Mouse (Mus musculus) neural tube, embryonic 15.5 days (tissue): ENCODE results near the gene Arl4c. TPM values are rescaled to one million over a fixed set of nuclear protein-coding genes. Genes with fewer than 3 reads are reported as not detected.

ENCODE experiments used
- ATAC-seq: fragments of 200-750 bp; cut with Nextera tagmentation; 2 replicates; pipeline ENCODE4 v1.8.0; 2017; ENCODE audit warnings: mild to moderate bottlenecking, moderate TSS enrichment, moderate library complexity; ENCODE audit not compliant: low FRiP score
- H3K27ac ChIP-seq: fragments of 300-500 bp; sonication (generic); replicated peaks from 2 replicates; pipeline ENCODE4 v1.5.1; 2015; ENCODE audit warnings: mild to moderate bottlenecking, inconsistent platforms
- H3K27me3 ChIP-seq: fragments of 300-500 bp; sonication (generic); replicated peaks from 2 replicates; pipeline ENCODE4 v1.6.1; 2015; ENCODE audit warnings: inconsistent platforms
- H3K36me3 ChIP-seq: fragments of 300-500 bp; sonication (generic); 2 replicates; pipeline ENCODE4 v1.6.1; 2015; ENCODE audit warnings: inconsistent platforms
- H3K4me1 ChIP-seq: fragments of 300-500 bp; sonication (generic); 2 replicates; pipeline ENCODE4 v1.6.1; 2015; ENCODE audit warnings: inconsistent platforms
- H3K4me2 ChIP-seq: fragments of 300-500 bp; sonication (generic); 2 replicates; pipeline ENCODE4 v1.6.1; 2015; ENCODE audit warnings: inconsistent platforms, mild to moderate bottlenecking, moderate library complexity
- H3K4me3 ChIP-seq: fragments of 300-500 bp; sonication (generic); replicated peaks from 2 replicates; pipeline ENCODE4 v1.5.1; 2015; ENCODE audit warnings: mild to moderate bottlenecking, inconsistent platforms
- H3K9ac ChIP-seq: fragments of 300-500 bp; sonication (generic); replicated peaks from 2 replicates; pipeline ENCODE4 v1.6.1; 2015; ENCODE audit warnings: mild to moderate bottlenecking, inconsistent platforms
- H3K9me3 ChIP-seq: fragments of 300-500 bp; sonication (generic); replicated peaks from 2 replicates; pipeline ENCODE4 v1.6.1; 2016; ENCODE audit warnings: inconsistent platforms
- WGBS: fragments of 180-500 bp; shearing (Covaris S2); methylation state at CpG from one replicate; pipeline ENCODE4 v1.1.7; 2015; ENCODE audit warnings: mixed read lengths; 5-methylcytosine and 5-hydroxymethylcytosine counted together
- polyA plus RNA-seq: library from polyadenylated mRNA; unstranded; fragments of >200 nt; fragmentation: Nextera tagmentation; extraction: Ambion mirVana; gene quantifications from 2 replicates; pipeline ENCODE4 v1.2.1, GENCODE M21; 2015

Gene Arl4c
- polyA plus RNA-seq, 1 experiment from 2014 or later: 43.5 TPM

DNA sequence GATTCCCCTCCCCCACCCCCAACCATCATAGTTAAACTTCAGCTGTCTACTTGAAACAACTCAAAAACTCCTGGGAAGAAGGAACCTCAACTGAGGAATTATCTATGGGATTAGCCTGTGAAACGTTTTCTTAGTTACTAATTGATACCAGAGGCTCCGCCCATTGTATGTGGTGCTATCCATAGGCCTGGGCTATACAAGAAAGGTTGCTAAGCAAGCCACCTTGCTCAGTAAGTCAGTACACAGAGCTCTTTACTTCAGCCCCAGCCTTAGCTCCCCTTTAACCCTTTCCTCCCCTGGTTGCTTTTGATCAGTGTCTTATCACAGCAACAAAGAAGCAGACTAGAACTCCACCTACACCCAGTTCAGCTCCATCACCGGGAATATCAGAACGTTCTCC, 31.2 kb downstream of the Arl4c start:
- Histone ChIP-seq H3K36me3 (no peaks in the 10 kb centered on the region), H3K4me2 (no peak overlapping the region), H3K27me3 (no peaks in the 10 kb centered on the region), H3K27ac (no peak overlapping the region), H3K4me3 (no peak overlapping the region), H3K9me3 (no peaks in the 10 kb centered on the region), H3K9ac (no peak overlapping the region), H3K4me1 (peaks cover 17% of the 10 kb centered on the region)
- WGBS: 65% methylated on average over 4 of the region's 4 CpGs
- no peak for ATAC-seq

DNA sequence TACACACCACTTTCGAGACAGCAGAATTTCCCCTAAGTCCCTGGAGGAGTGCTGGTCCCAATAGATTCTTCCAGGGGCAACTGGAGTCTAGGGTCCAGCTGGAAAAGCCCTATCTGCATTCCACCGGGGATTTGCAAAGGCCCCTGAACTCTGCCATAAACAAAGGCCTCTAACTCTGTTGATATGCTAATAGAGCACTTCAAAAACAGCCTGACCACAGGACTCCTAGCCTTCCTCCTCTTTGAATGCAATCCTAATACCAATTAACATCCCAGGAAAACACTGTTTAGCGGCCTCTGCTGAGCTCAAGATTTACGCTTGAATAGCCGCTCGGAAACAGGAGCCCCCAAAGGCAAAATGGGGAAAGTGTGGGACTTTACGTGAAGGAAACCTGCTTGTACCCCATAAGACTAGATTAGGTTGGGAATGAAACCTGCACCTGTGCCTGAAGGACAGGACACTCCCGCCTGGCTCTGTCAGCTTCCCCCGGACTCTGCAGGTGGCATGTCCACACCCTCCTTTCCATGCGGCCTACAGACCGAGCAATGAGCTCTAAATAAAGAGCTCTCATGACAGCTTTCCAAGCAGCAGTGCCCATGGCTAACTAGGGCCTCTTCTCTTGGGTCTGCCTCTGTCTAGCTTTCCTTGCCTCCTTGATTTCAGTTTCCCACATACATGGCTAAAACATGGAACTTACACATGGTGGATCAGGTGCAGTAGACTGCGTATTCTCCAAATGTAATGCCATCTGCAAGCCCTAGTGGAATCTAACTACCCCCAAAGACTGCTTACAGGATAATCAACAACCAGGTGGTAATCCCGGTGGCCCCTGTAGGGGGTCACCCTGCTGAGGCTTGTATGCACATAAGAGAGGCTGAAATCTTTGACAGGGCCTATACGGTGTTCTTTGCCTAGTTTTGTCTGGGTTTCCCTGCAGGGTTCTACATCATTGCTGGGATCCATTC, 32.9 kb downstream of the Arl4c start:
- Histone ChIP-seq H3K4me2 (no peak overlapping the region), H3K27ac (no peak overlapping the region), H3K36me3 (no peaks in the 10 kb centered on the region), H3K9ac (no peak overlapping the region), H3K27me3 (no peaks in the 10 kb centered on the region), H3K4me3 (no peak overlapping the region), H3K9me3 (no peaks in the 10 kb centered on the region), H3K4me1 (peaks cover 17% of the 10 kb centered on the region)
- ATAC-seq: no peak
- 17% methylated on average over 14 of the region's 14 CpGs for WGBS

DNA sequence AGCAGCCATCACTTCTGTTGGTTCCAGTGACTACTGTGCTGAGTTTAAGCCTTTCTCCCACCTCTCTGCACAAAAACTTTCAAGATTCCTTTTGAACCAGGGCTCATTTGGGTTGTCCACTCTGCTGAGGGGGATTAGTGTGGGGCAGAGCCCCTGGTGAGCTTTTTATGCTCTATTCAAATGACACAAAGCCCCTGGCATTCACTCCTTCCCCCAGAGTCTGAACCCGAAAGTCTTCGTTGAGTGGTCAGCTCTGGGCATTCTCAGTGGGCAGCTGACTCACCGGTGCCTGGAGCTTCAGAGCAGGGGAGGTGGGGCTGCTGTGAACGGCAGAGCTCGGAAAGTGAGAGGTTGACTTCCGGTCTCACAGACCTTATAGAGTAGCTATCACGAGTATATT, 33.7 kb downstream of the Arl4c start:
- no peak overlapping the region for H3K4me3 ChIP-seq
- no peak overlapping the region for H3K9ac ChIP-seq
- no peak for ATAC-seq
- WGBS: 5% methylated on average over 7 of the region's 7 CpGs
- H3K36me3 ChIP-seq: no peaks in the 10 kb centered on the region
- H3K4me1 ChIP-seq: peaks cover 17% of the 10 kb centered on the region
- no peaks in the 10 kb centered on the region for H3K27me3 ChIP-seq
- no peak overlapping the region for H3K4me2 ChIP-seq
- no peaks in the 10 kb centered on the region for H3K9me3 ChIP-seq
- no peak overlapping the region for H3K27ac ChIP-seq

DNA sequence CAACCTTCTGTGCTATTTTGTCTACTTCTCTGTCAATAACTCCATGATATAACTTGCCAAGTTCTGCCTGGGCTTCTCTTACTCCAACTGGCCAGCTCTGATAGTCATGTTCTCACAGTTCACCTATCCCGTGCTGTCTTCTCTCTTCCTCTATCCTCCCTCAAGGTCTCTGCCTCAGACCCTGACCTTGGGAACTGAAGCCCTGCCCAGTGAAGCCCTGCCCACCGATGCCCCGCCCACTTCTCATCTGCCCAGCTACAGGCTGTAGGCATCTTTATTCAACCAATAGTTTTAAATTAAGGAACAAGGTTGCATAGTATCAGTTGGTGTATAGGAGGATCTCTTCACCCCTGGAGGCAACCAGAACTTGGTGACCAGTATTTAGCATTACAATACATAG, 37.4 kb downstream of the Arl4c start:
- H3K9me3 ChIP-seq: no peaks in the 10 kb centered on the region
- peaks cover 14% of the 10 kb centered on the region for H3K4me1 ChIP-seq
- no peak overlapping the region for H3K27ac ChIP-seq
- H3K27me3 ChIP-seq: no peaks in the 10 kb centered on the region
- no peaks in the 10 kb centered on the region for H3K36me3 ChIP-seq
- no peak overlapping the region for H3K4me3 ChIP-seq
- WGBS: 71% methylated on average over 3 of the region's 3 CpGs
- H3K9ac ChIP-seq: no peak overlapping the region
- H3K4me2 ChIP-seq: no peak overlapping the region
- ATAC-seq: no peak

DNA sequence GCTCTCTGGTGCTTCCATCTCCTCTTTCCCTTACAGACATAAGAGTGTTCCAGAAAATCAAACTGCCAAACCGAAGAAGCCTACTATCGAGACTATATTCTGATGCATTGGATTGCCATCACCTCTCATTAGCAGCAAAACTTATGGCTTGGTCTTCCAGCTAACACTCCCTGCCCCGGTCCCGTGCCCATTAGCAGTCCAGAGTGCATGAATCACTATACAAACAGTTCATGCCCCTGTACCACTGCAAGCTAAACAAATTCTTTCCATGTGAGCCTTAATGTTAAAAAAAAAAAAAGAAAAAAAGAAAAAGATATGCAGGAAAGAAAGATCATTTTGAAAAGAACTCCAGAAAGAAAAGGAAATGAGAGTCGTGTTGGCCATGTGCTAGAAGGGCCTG, 39.3 kb downstream of the Arl4c start:
- 85% methylated on average over 5 of the region's 5 CpGs for WGBS
- no peaks in the 10 kb centered on the region for H3K27me3 ChIP-seq
- no peak overlapping the region for H3K4me3 ChIP-seq
- no peak for ATAC-seq
- no peak overlapping the region for H3K27ac ChIP-seq
- H3K36me3 ChIP-seq: no peaks in the 10 kb centered on the region
- H3K9ac ChIP-seq: no peak overlapping the region
- H3K9me3 ChIP-seq: no peaks in the 10 kb centered on the region
- no peak overlapping the region for H3K4me2 ChIP-seq
- no peaks in the 10 kb centered on the region for H3K4me1 ChIP-seq

DNA sequence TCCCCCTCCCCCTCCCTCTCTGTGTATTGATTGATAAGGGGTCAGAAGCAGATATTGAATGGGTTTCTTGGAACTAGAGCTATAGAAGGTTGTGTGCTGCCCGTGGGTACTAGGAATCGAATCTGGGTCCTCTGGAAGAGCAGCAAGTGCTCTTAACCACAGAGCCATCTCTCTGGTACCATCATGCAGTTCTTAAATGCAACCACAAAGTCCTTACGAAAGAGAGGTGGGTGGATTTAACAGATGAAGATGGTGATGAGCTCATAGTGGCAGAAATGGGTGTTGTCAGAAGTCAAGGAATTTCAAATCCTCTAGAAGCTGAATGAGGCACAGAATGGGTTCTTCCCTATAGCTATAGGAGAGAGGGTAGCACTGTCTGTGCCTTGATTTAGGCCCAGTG, 40.8 kb downstream of the Arl4c start:
- Histone ChIP-seq H3K27me3 (no peaks in the 10 kb centered on the region), H3K9ac (no peak overlapping the region), H3K9me3 (no peaks in the 10 kb centered on the region), H3K4me1 (no peaks in the 10 kb centered on the region), H3K4me2 (no peak overlapping the region), H3K4me3 (no peak overlapping the region), H3K27ac (no peak overlapping the region), H3K36me3 (no peaks in the 10 kb centered on the region)
- ATAC-seq: no peak
- WGBS: 87% methylated on average over 3 of the region's 3 CpGs

DNA sequence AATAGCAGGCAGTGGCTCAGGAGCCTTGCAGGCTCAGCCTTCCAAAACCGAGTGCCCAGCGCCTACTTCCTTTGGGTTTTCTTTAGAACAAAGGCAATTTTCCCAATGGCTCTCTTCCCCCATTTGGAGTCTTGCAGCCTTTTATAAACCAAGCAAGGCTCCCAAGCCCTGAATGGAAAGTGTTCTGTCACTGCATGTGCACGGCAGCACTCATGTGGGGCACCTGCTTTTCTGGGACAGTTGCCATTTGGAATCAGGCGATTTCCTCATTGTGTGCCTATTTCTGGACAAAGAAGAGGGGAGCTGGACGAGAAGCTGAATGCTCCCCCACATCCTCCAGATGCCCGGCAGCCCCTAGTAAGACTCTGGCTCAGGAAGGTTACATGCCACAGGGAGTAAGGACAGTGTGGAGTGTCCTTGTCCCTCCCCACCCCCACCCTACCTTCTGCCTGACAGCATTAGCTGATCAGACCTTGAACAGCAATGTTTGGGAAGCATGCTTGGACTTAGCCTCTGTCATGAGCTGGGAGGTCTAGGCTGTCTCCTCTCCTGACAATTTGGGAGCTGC, 43.6 kb downstream of the Arl4c start:
- no peak for ATAC-seq
- no peaks in the 10 kb centered on the region for H3K27me3 ChIP-seq

DNA sequence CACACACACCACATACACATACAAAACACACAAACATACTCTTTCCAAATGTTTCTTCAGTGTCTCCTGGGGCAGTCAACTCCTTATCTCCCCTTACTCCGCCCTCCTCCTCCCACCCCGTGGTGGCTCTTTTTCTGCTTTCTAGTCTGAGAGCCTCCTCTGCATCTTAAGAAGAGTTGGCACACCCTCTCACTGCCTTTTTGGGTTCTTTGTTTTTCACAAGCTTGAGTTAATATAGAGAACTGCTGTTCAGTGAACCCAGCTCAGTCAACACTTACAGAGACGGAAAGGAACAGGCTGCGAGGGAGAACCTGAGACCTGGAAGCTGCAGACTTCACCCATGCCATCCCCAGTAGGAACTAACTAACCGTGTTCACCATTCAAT, 45.9 kb downstream of the Arl4c start:
- H3K36me3 ChIP-seq: no peaks in the 10 kb centered on the region
- H3K9me3 ChIP-seq: no peaks in the 10 kb centered on the region
- no peaks in the 10 kb centered on the region for H3K27me3 ChIP-seq
- H3K4me1 ChIP-seq: no peaks in the 10 kb centered on the region
- H3K9ac ChIP-seq: no peak overlapping the region
- H3K4me3 ChIP-seq: no peak overlapping the region
- no peak overlapping the region for H3K4me2 ChIP-seq
- H3K27ac ChIP-seq: no peak overlapping the region
- no peak for ATAC-seq
- 79% methylated on average over 5 of the region's 5 CpGs for WGBS

More for the DNA sequence above, 43.6 kb downstream of the Arl4c start:
- no peaks in the 10 kb centered on the region for H3K4me1 ChIP-seq
- H3K4me2 ChIP-seq: no peak overlapping the region
- H3K9me3 ChIP-seq: no peaks in the 10 kb centered on the region
- WGBS: 36% methylated on average over 6 of the region's 6 CpGs
- no peak overlapping the region for H3K27ac ChIP-seq
- no peak overlapping the region for H3K4me3 ChIP-seq
- no peak overlapping the region for H3K9ac ChIP-seq
- H3K36me3 ChIP-seq: no peaks in the 10 kb centered on the region

DNA sequence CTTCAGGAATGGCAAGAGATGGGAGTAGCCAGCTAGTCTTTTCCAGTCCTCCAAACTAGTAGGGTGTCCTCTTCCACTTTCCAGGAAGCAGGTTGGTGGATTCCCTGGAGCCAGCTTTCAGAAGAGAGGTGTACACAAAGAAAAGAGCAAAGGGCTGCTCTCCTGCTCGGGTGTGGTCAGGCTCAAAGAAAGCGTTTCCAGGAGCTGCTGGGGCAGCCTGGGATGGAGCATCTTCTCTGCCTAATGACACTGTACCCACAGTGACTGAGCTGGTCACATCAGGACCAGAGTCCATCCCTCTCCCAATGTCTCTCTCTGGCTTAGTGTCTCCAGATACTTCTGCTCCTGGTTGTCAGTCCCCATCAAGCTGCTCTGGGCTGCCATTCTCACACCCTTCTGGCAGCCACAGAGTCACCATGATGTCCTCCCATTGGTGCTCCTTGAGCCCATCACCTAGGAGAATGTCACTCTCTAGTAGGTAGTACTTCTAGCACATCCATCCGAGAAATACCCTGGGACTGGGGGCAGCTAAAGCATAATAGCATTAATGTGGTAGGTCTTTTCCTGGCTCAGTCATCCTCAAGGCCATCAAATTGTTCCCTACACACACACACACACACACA, 46.4 kb downstream of the Arl4c start:
- Histone ChIP-seq H3K4me3 (no peak overlapping the region), H3K27ac (no peak overlapping the region), H3K9me3 (no peaks in the 10 kb centered on the region), H3K4me2 (no peak overlapping the region), H3K9ac (no peak overlapping the region), H3K27me3 (no peaks in the 10 kb centered on the region), H3K4me1 (no peaks in the 10 kb centered on the region), H3K36me3 (no peaks in the 10 kb centered on the region)
- no peak for ATAC-seq
- WGBS: 90% methylated on average over 3 of the region's 3 CpGs

DNA sequence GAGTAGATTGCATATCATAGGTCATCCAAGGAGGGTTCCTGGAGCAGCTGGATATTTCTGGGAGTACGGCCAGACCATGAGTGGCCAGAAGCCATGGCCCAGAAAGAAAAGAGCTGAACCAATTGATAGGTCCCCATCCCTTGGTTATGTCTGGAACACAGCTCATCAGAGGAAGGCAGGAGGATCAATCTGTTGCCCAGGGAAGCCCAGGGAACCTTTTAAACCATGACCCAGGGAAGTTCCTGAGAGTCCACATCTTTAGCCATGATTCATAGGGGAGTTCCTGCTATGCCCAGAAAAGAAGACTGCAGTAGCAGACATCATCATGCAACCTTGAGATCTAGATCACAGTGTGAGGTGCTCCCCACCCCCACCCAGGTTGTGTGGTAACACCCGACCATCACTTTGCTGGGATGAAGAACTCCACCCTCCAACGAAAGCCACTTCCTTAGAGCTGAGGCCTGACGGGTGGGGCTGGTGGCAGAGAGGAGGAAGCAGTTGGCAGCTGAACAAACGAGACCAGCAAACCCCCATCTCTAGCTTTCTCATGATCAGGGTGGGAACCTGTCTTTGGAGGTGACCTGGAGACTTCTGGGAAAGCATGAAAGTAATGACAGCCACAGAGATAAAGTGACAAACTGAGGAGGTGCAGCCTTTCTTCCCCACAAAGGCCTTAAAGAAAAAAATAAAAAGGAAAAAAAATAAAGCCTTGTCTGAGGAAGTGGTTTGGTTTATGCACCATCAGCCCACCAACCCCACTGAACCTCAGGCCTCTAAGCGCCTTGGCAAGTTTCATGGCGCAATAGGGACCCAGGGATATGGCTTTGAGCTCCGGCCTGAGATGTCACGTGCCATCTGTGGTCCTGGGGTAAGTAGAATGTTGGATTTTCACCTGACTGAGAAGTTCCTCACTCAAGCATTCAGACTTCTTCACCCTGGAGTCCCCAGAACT, 47.2 kb downstream of the Arl4c start:
- Histone ChIP-seq H3K4me1 (no peaks in the 10 kb centered on the region), H3K27me3 (no peaks in the 10 kb centered on the region), H3K4me2 (no peak overlapping the region), H3K27ac (no peak overlapping the region), H3K9ac (no peak overlapping the region), H3K36me3 (no peaks in the 10 kb centered on the region), H3K9me3 (no peaks in the 10 kb centered on the region), H3K4me3 (no peak overlapping the region)
- no peak for ATAC-seq
- WGBS: 85% methylated on average over 9 of the region's 9 CpGs
